Mouse (Mus musculus) embryonic facial prominence, embryonic 14.5 days (tissue): ENCODE results near the gene Igf2bp2. TPM values are rescaled to one million over a fixed set of nuclear protein-coding genes. Genes with fewer than 3 reads are reported as not detected.

ENCODE experiments used
- ATAC-seq: fragments of 200-750 bp; cut with Nextera tagmentation; 2 replicates; pipeline ENCODE4 v1.8.0; 2017; ENCODE audit warnings: low read depth, moderate number of reproducible peaks, moderate TSS enrichment
- DNase-seq: peaks from one replicate; pipeline ENCODE4 v3.0.0-alpha.2; 2015; ENCODE audit warnings: low spot score
- H3K27ac ChIP-seq: fragments of 300-500 bp; sonication (generic); replicated peaks from 2 replicates; pipeline ENCODE4 v1.5.1; 2014; ENCODE audit warnings: low read depth, mild to moderate bottlenecking, low read length, moderate library complexity
- H3K27me3 ChIP-seq: fragments of 300-500 bp; sonication (generic); replicated peaks from 2 replicates; pipeline ENCODE4 v1.6.1; 2014; ENCODE audit warnings: low read length; ENCODE audit not compliant: control insufficient read depth, insufficient read depth
- H3K36me3 ChIP-seq: fragments of 300-500 bp; sonication (generic); 2 replicates; pipeline ENCODE4 v1.6.1; 2014; ENCODE audit warnings: low read length, mixed read lengths; ENCODE audit not compliant: control insufficient read depth, insufficient read depth
- H3K4me1 ChIP-seq: fragments of 300-500 bp; sonication (generic); 2 replicates; pipeline ENCODE4 v1.6.1; 2014; ENCODE audit warnings: antibody characterized with exemption, low read length; ENCODE audit not compliant: control insufficient read depth, insufficient read depth
- H3K4me2 ChIP-seq: fragments of 300-500 bp; sonication (generic); 2 replicates; pipeline ENCODE4 v1.6.1; 2014; ENCODE audit warnings: low read depth, mild to moderate bottlenecking, low read length, moderate library complexity, mixed read lengths
- H3K4me3 ChIP-seq: fragments of 300-500 bp; sonication (generic); 2 replicates; pipeline ENCODE4 v1.5.1; 2014; ENCODE audit warnings: low read depth, mild to moderate bottlenecking, low read length
- H3K9ac ChIP-seq: fragments of 300-500 bp; sonication (generic); 2 replicates; pipeline ENCODE4 v1.6.1; 2014; ENCODE audit warnings: low read depth, mild to moderate bottlenecking, low read length, moderate library complexity, mixed read lengths
- H3K9me3 ChIP-seq: fragments of 300-500 bp; sonication (generic); 2 replicates; pipeline ENCODE4 v1.6.1; 2016; ENCODE audit warnings: low read length; ENCODE audit not compliant: control insufficient read depth
- WGBS: fragments of 180-500 bp; shearing (Covaris S2); extraction: QIAGEN DNeasy Blood & Tissue Kit; methylation state at CpG from one replicate; pipeline ENCODE4 v1.1.7; 2014; 5-methylcytosine and 5-hydroxymethylcytosine counted together
- polyA plus RNA-seq: library from polyadenylated mRNA; unstranded; fragments of >200 nt; fragmentation: Nextera tagmentation; extraction: Ambion mirVana; gene quantifications from 2 replicates; pipeline ENCODE4 v1.2.1, GENCODE M21; 2014

Igf2bp2 gene
- polyA plus RNA-seq, 1 experiment from 2014 or later: 74.7 TPM

DNA sequence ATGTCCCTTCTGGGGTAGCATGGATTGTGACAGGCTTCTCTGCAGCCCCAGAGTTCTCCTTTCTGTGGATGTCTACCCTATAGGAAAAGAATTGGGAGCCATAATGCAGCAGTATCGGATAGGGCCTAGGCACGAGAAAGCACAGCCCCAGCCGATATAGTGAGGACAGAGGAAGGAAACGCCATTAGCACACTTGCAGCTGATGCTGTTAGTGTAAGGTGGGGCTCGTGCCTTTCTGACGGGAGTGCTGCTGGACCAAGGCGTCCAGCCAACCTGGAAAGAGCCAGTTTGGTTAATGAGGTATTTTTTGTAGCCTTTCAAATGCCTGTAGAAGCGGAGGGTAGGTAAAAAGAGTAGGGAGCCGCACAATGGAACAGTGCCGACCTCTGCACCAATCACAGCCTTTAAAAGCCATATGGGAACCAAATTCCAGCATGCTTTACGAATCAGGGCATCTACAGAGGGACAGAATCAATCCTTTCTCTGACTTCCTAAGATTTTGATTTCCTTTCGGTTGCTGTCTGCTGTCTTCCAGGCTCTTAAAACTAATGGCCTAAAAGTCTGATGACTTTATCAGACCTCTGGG, 82.9 kb downstream of the Igf2bp2 start:
- no peaks in the 10 kb centered on the region for H3K27me3 ChIP-seq
- H3K9me3 ChIP-seq: no peaks in the 10 kb centered on the region
- no peak overlapping the region for H3K9ac ChIP-seq
- H3K27ac ChIP-seq: no peak overlapping the region
- no peak overlapping the region for H3K4me3 ChIP-seq
- no peaks in the 10 kb centered on the region for H3K4me1 ChIP-seq
- H3K36me3 ChIP-seq: peaks cover 87% of the 10 kb centered on the region
- no peak overlapping the region for H3K4me2 ChIP-seq
- no peak for ATAC-seq
- 88% methylated on average over 12 of the region's 12 CpGs for WGBS
- no peak for DNase-seq

DNA sequence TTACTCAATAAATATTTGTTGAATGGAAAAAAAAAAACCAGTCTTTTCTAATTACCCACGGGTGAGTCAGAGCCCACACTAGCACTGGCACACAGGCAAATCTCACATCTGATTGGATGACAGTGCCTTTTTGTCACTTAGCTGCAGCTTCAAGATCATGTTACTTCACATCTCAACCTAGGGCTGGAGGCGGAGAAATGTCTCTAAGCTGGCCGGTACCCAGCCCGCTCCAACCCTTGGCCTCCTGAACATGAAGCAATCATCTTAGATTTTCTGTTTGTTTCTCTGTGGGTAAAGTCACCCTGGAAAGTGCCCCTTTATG, 86.5 kb downstream of the Igf2bp2 start:
- H3K4me2 ChIP-seq: no peak overlapping the region
- H3K9me3 ChIP-seq: no peaks in the 10 kb centered on the region
- H3K9ac ChIP-seq: no peak overlapping the region
- DNase-seq (peak; percentile 35), ATAC-seq (peak; percentile 45; the same call in 1 of the 2 replicates)
- no peak overlapping the region for H3K4me3 ChIP-seq
- no peak overlapping the region for H3K27ac ChIP-seq
- H3K4me1 ChIP-seq: no peaks in the 10 kb centered on the region
- 46% methylated on average over 4 of the region's 4 CpGs for WGBS
- peaks cover 91% of the 10 kb centered on the region for H3K36me3 ChIP-seq
- H3K27me3 ChIP-seq: no peaks in the 10 kb centered on the region

DNA sequence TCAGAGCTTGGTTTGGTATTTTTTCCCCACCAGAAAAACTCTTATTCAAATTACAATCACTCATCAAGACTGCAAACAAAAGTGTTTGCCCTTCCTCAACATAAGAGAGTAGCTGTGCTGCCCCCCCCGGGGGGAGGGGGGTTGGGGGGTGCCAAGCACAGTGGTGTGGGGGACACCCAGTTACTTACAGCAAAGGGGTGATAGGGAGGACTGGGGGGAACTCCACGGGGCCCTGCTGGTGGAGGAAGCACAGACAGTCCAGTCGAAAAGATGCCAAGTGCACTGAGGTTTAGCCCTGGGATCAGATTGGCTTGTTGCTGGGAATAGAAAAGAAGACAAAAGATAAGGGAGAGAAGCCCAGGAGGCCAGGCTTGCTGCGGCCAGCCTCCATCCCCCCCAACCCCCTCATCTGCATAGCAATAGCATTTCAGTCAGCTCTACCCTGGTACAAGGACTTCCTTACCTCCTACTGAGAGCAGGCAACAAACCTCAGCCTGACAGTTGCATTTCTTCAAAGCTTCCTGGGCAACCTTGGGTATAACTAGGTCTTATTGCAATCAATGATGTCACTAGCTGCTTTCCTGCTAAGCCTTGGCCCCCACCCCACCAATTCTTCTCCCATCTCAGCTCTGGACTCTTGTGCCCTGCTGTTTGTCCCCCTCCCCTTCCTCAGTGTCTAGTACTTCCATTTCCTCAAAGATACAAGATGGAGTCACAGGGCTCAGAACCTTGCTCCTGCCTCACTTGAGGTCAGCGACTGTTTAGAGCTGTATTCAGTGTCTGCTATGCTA, 87.1 kb downstream of the Igf2bp2 start:
- ATAC-seq (no peak), DNase-seq (no peak)
- H3K4me3 ChIP-seq: no peak overlapping the region
- H3K27ac ChIP-seq: no peak overlapping the region
- no peaks in the 10 kb centered on the region for H3K4me1 ChIP-seq
- 52% methylated on average over 5 of the region's 5 CpGs for WGBS
- H3K9ac ChIP-seq: no peak overlapping the region
- H3K9me3 ChIP-seq: no peaks in the 10 kb centered on the region
- H3K4me2 ChIP-seq: no peak overlapping the region
- H3K36me3 ChIP-seq: peaks cover 90% of the 10 kb centered on the region
- H3K27me3 ChIP-seq: no peaks in the 10 kb centered on the region

DNA sequence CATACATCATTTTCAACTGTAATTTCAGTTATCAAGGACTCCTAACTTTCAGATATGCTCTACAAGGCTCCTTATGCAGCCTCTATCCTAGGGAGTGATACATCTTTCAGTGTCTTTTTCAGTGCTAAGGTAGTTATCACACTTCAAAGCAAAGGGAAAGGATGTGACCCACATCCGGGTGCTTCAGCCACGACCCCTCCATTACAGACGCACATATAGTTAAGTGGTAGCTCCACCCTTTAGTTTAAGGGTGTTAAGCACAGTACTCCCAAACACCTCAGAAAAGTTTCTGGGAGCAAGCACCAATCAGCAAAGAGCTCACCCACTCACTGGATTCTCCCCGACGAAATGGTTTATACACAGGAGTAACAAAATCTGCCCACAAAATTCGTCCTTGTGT, 88.0 kb downstream of the Igf2bp2 start:
- Histone ChIP-seq H3K4me2 (no peak overlapping the region), H3K27ac (no peak overlapping the region), H3K9ac (no peak overlapping the region), H3K9me3 (no peaks in the 10 kb centered on the region), H3K4me3 (no peak overlapping the region), H3K4me1 (no peaks in the 10 kb centered on the region), H3K36me3 (peaks cover 86% of the 10 kb centered on the region), H3K27me3 (no peaks in the 10 kb centered on the region)
- DNase-seq (no peak), ATAC-seq (no peak)
- 74% methylated on average over 6 of the region's 6 CpGs for WGBS

DNA sequence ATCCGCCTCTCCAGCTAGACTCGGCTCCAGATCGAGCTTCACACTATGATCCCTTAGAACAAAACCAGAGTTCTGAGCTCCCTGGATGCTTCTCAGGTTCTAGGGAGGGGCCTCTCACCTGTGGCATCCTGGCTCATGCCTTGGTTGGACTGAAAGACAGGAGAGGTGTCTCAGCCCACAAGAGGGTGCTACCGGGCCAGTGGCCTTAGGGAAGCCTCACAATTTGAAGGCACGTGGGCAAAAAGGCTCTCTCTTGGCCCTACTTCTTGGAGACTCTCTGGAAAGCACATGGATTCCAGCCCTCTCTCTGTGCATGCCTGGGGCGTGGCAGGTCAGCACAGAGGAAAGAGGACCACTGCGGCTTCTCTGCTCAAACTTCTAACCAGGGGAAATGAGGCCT, 91.7 kb downstream of the Igf2bp2 start:
- H3K27ac ChIP-seq: no peak overlapping the region
- no peak overlapping the region for H3K4me3 ChIP-seq
- no peak overlapping the region for H3K4me2 ChIP-seq
- H3K27me3 ChIP-seq: no peaks in the 10 kb centered on the region
- DNase-seq (no peak), ATAC-seq (no peak)
- no peaks in the 10 kb centered on the region for H3K9me3 ChIP-seq
- no peak overlapping the region for H3K9ac ChIP-seq
- peaks cover 85% of the 10 kb centered on the region for H3K36me3 ChIP-seq
- no peaks in the 10 kb centered on the region for H3K4me1 ChIP-seq
- 70% methylated on average over 7 of the region's 7 CpGs for WGBS

DNA sequence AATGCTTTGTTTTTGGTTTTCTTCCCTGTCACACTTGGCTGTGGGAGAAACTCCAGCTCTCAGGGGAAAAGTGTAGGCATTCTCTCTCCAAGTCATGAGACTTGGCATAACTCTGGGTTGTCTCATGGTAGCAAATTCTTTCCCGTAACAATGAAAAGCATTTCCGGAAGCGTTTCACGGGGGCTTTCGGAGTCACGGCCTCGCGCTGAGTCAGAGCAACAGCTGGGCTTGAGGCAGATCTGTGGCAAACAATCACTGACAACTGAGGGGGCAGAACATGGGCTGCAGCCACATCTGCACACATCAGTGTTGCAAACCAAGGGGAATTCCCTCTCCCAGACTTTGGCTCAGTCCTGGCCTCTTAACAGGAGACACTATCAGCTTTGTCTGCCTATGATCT, 95.7 kb downstream of the Igf2bp2 start:
- DNase-seq (peak; percentile 74), ATAC-seq (peak; percentile 66; the same call in 1 of the 2 replicates)
- WGBS: 82% methylated on average over 8 of the region's 8 CpGs

DNA sequence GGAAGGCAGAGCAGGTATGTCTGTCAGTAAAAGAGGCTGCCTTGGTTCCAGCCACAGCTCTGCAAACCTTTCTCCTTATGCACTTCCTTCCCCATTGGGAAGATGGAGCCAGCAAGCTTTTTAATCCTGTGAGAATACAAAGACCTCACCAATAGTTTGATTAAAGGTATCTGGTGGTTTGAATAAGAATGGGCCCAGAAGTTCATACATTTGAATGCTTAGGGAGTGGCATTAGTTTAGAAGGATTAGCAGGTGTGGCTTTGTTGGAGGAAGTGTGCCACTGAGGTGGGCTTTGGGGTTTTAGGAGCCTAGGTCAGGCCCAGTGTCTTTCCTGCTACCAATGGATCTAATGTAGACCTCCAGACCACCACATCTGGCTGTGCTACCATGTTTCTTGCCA, 97.6 kb downstream of the Igf2bp2 start:
- peaks cover 98% of the 10 kb centered on the region for H3K36me3 ChIP-seq
- H3K27ac ChIP-seq: no peak overlapping the region
- no peak for DNase-seq
- H3K4me3 ChIP-seq: no peak overlapping the region
- no peak overlapping the region for H3K4me2 ChIP-seq
- no peaks in the 10 kb centered on the region for H3K9me3 ChIP-seq
- H3K27me3 ChIP-seq: no peaks in the 10 kb centered on the region
- no peaks in the 10 kb centered on the region for H3K4me1 ChIP-seq
- no peak for ATAC-seq
- H3K9ac ChIP-seq: no peak overlapping the region

More for the DNA sequence above, 95.7 kb downstream of the Igf2bp2 start:
- H3K36me3 ChIP-seq: peaks cover 91% of the 10 kb centered on the region
- no peaks in the 10 kb centered on the region for H3K9me3 ChIP-seq
- no peak overlapping the region for H3K4me2 ChIP-seq
- H3K4me3 ChIP-seq: no peak overlapping the region
- no peaks in the 10 kb centered on the region for H3K4me1 ChIP-seq
- H3K27me3 ChIP-seq: no peaks in the 10 kb centered on the region
- no peak overlapping the region for H3K27ac ChIP-seq
- H3K9ac ChIP-seq: no peak overlapping the region

DNA sequence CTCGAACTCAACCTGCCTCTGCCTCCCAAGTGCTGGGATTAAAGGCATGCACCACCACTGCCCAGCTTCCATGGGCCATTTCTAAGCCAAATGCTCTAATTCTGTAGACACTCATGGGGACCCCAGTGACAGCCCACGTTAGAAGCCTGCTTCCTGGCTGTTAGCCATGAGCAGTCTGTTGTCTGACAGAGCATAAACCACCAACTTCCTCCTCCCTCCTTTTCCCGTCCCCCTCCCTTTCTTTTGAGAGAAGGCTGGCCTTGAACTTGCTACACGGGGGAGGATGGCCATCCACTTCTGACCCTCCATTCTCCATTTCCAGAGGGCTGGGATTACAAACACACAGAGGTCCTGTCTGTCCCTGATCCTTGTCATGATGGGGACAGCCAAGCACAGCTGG, 100.8 kb downstream of the Igf2bp2 start:
- Histone ChIP-seq H3K4me1 (no peaks in the 10 kb centered on the region), H3K4me2 (no peak overlapping the region), H3K27me3 (no peaks in the 10 kb centered on the region), H3K9ac (no peak overlapping the region), H3K9me3 (no peaks in the 10 kb centered on the region), H3K27ac (no peak overlapping the region), H3K4me3 (no peak overlapping the region), H3K36me3 (peaks cover 92% of the 10 kb centered on the region)
- 76% methylated on average over 4 of the region's 4 CpGs for WGBS
- DNase-seq (no peak), ATAC-seq (no peak)
